Mouse (Mus musculus) cerebellum, adult 2 months (tissue): ENCODE results near the gene Sccpdh. TPM values are rescaled to one million over a fixed set of nuclear protein-coding genes. Genes with fewer than 3 reads are reported as not detected.

Experiments used
- DNase-seq, 2 experiments: peaks; one replicate each; pipeline ENCODE4 v3.0.0; 2021
- H3K27ac ChIP-seq: fragments of 200-500 bp; 2 replicates; pipeline ENCODE4 v1.5.1; 2012; ENCODE audit warnings: low read length, control low read depth, inconsistent platforms; ENCODE audit not compliant: insufficient read depth
- H3K27me3 ChIP-seq: fragments of 200-500 bp; 2 replicates; pipeline ENCODE4 v1.6.1; 2012; ENCODE audit warnings: inconsistent platforms, mild to moderate bottlenecking, low read length, moderate library complexity; ENCODE audit not compliant: control insufficient read depth, insufficient read depth
- H3K4me1 ChIP-seq: fragments of 200-500 bp; 2 replicates; pipeline ENCODE4 v1.6.1; 2011; ENCODE audit warnings: low read length; ENCODE audit not compliant: control insufficient read depth, insufficient read depth
- H3K4me3 ChIP-seq: fragments of 200-500 bp; replicated peaks from 2 replicates; pipeline ENCODE3; 2011; ENCODE audit warnings: mild to moderate bottlenecking, low read depth, low read length, control low read depth; ENCODE audit not compliant: insufficient read depth
- CTCF ChIP-seq: fragments of 200-500 bp; IDR thresholded peaks from 2 replicates; pipeline ENCODE4 v1.5.1; 2011; ENCODE audit warnings: low read depth, mild to moderate bottlenecking, control low read depth, low read length, moderate library complexity, borderline replicate concordance; ENCODE audit not compliant: insufficient read depth
- POLR2A ChIP-seq: fragments of 200-500 bp; IDR thresholded peaks from 2 replicates; pipeline ENCODE4 v1.6.1; 2011; ENCODE audit warnings: low read length, control low read depth, borderline replicate concordance; ENCODE audit not compliant: insufficient read depth
- WGBS: fragments of 180-500 bp; shearing (Covaris S2); methylation state at CpG from one replicate; pipeline ENCODE4 v1.1.7; 2018; 5-methylcytosine and 5-hydroxymethylcytosine counted together
- polyA plus RNA-seq: library from polyadenylated mRNA; depleted of rRNA; stranded (reverse); fragments of >200 nt; gene quantifications from 2 replicates; pipeline ENCODE4 v1.2.3, GENCODE M21; 2012; rRNA removed

Sccpdh gene
- polyA plus RNA-seq, 1 experiment = 140 TPM

GRCm38 (mm10) chr1:179715786-179716185 is 47.8 kb downstream of the Sccpdh start:
- H3K4me3 ChIP-seq = no peak overlapping the region
- no peak for TF ChIP-seq POLR2A
- no peak overlapping the region for H3K27ac ChIP-seq
- no peaks in the 10 kb centered on the region for H3K27me3 ChIP-seq
- no peak for DNase-seq
- 94% methylated on average over 4 of the region's 4 CpGs for WGBS
- H3K4me1 ChIP-seq = no peaks in the 10 kb centered on the region

GRCm38 (mm10) chr1:179722811-179723469 is 54.9 kb downstream of the Sccpdh start:
- no peaks in the 10 kb centered on the region for H3K4me1 ChIP-seq
- TF ChIP-seq POLR2A (no peak), CTCF (no peak)
- no peak for DNase-seq
- WGBS = 86% methylated on average over 8 of the region's 8 CpGs
- H3K27me3 ChIP-seq = no peaks in the 10 kb centered on the region
- H3K4me3 ChIP-seq = no peak overlapping the region
- no peak overlapping the region for H3K27ac ChIP-seq

GRCm38 (mm10) chr1:179728661-179729060 is 60.7 kb downstream of the Sccpdh start:
- Histone ChIP-seq H3K4me1 (no peaks in the 10 kb centered on the region), H3K27ac (no peak overlapping the region), H3K4me3 (no peak overlapping the region), H3K27me3 (no peaks in the 10 kb centered on the region)
- WGBS = 91% methylated on average over 10 of the region's 10 CpGs
- DNase-seq = no peak
- TF ChIP-seq POLR2A = no peak
- TF ChIP-seq CTCF = no peak

GRCm38 (mm10) chr1:179731391-179731790 is 63.4 kb downstream of the Sccpdh start:
- no peak overlapping the region for H3K27ac ChIP-seq
- H3K27me3 ChIP-seq = no peaks in the 10 kb centered on the region
- no peak overlapping the region for H3K4me3 ChIP-seq
- TF ChIP-seq CTCF = no peak
- no peak for TF ChIP-seq POLR2A
- 82% methylated on average over 3 of the region's 3 CpGs for WGBS
- no peak for DNase-seq
- no peaks in the 10 kb centered on the region for H3K4me1 ChIP-seq

GRCm38 (mm10) chr1:179734500-179735474 is 66.8 kb downstream of the Sccpdh start:
- DNase-seq = peak; percentile 64 to 78
- Histone ChIP-seq H3K27ac (no peak overlapping the region), H3K27me3 (no peaks in the 10 kb centered on the region), H3K4me3 (no peak overlapping the region), H3K4me1 (no peaks in the 10 kb centered on the region)
- TF ChIP-seq POLR2A = no peak
- TF ChIP-seq CTCF = peak; percentile 50; the same call in 1 of the 2 replicates
- WGBS = 37% methylated on average over 15 of the region's 15 CpGs

GRCm38 (mm10) chr1:179736483-179736882 is 68.5 kb downstream of the Sccpdh start:
- no peak for DNase-seq
- TF ChIP-seq POLR2A = no peak
- 91% methylated on average over 3 of the region's 3 CpGs for WGBS
- H3K27me3 ChIP-seq = no peaks in the 10 kb centered on the region
- H3K4me3 ChIP-seq = no peak overlapping the region
- H3K27ac ChIP-seq = no peak overlapping the region
- no peaks in the 10 kb centered on the region for H3K4me1 ChIP-seq

Other genes with a start within 250 kb of the Sccpdh start
- gene Smyd3, start 150.2 kb upstream of the Sccpdh start, polyA plus RNA-seq = 17.3 and 18.3 TPM in 2 replicates
- gene Tfb2m, start 121.9 kb upstream of the Sccpdh start, polyA plus RNA-seq = 22.6 and 23.5 TPM in 2 replicates
- 45.1 and 49.8 TPM in 2 replicates for gene Cnst, start 121.8 kb upstream of the Sccpdh start, polyA plus RNA-seq
- 0.05 and 0.07 TPM in 2 replicates for gene Kif28, start 77.1 kb downstream of the Sccpdh start, polyA plus RNA-seq
- not detected in 2 replicates for gene Gm10518, start 135.2 kb downstream of the Sccpdh start, polyA plus RNA-seq
- 31.9 and 34.4 TPM in 2 replicates for gene Ahctf1, start 135.5 kb downstream of the Sccpdh start, polyA plus RNA-seq